Mouse (Mus musculus) thymus, adult 2 months (tissue): ENCODE measurements at regions not wholly inside any gene's neighbourhood (a gene's known extent, or its start where the extent isn't known, plus 50 kb on each side); places are given as distances from the start of the nearest gene placed in this dataset.

Experiments
- CTCF ChIP-seq: fragments of 200-500 bp; IDR thresholded peaks from 2 replicates; pipeline ENCODE4 v1.5.1; 2012; ENCODE audit warnings: mild to moderate bottlenecking, control low read depth, low read length, moderate library complexity, borderline replicate concordance; ENCODE audit not compliant: control insufficient read depth, poor library complexity, insufficient read depth; ENCODE audit errors: extremely low read depth
- POLR2A ChIP-seq: fragments of 200-500 bp; IDR thresholded peaks from 2 replicates; pipeline ENCODE4 v1.6.1; 2012; ENCODE audit warnings: mild to moderate bottlenecking, low read length, control low read depth, moderate library complexity; ENCODE audit not compliant: control insufficient read depth, poor library complexity, insufficient read depth; ENCODE audit errors: extremely low read depth

DNA sequence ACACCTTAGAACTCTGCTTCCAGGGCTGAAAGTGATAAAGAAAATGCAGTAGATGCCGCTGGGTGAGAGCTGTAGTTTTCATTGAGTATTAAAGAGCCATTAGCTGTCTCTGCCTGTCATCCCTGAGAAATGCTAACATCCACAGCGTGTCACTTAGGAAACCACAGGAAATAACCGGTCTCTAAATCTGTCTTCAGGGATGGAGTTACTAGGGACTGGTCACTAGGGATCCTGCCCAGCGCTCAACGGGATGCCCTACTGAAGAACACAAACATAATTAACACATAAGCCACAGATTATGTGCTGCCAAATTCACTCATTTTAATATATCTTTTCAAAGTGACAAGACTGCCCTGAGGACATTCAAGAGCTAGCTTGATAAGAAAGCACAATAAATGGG is 329.3 kb upstream of the Cdh4 start:
- TF ChIP-seq POLR2A: no peak
- TF ChIP-seq CTCF: no peak
